Mouse (Mus musculus) heart, postnatal 4 days (tissue): Measurements from ENCODE around the gene Pea15a. TPM values are rescaled to one million over a fixed set of nuclear protein-coding genes. Genes with fewer than 3 reads are reported as not detected.
"Not testable (repeated sequence)": the region's sequence is repeated elsewhere in the genome, so short reads cannot be mapped to it uniquely, and the experiment has no call there.

Source experiments
- DNase-seq: peaks from one replicate; pipeline ENCODE4 v3.0.0; 2021
- total RNA-seq, 2 experiments: library from RNA; stranded (reverse); gene quantifications; 2 replicates each; pipeline ENCODE4 v1.2.3; 2021

Pea15a gene
- total RNA-seq, result 100 to 1,000 TPM; 140 to 147 TPM

GRCm38 (mm10) chr1:172206141-172206917 is at the start of gene Pea15a:
Gene Pea15a (minus strand): TSS chr1:172206804.
- DNase-seq, result peak; percentile 87

GRCm38 (mm10) chr1:172247679-172248078 is 41.1 kb upstream of the Pea15a start:
- DNase-seq, result peak; percentile 73

- no peak for DNase-seq
These were observed 40.6 kb upstream of the Pea15a start for GRCm38 (mm10) chr1:172247216-172247615.

- not testable (repeated sequence) for DNase-seq
These were observed 38.0 kb upstream of the Pea15a start for GRCm38 (mm10) chr1:172244645-172245044.

GRCm38 (mm10) chr1:172243547-172244205 is 37.1 kb upstream of the Pea15a start:
- DNase-seq, result peak; percentile 56

GRCm38 (mm10) chr1:172242401-172242800 is 35.8 kb upstream of the Pea15a start:
- peak; percentile 56 for DNase-seq

- no peak for DNase-seq
These were observed 34.5 kb upstream of the Pea15a start for GRCm38 (mm10) chr1:172240945-172241708.

GRCm38 (mm10) chr1:172229215-172229614 is 22.6 kb upstream of the Pea15a start:
- no peak for DNase-seq

GRCm38 (mm10) chr1:172228209-172228608 is 21.6 kb upstream of the Pea15a start:
- no peak for DNase-seq

GRCm38 (mm10) chr1:172221297-172222063 is 14.9 kb upstream of the Pea15a start:
- no peak for DNase-seq

GRCm38 (mm10) chr1:172220414-172220813 is 13.8 kb upstream of the Pea15a start:
- DNase-seq, result peak; percentile 86

GRCm38 (mm10) chr1:172219451-172220406 is 13.1 kb upstream of the Pea15a start, which contains the start of gene Casq1:
Gene Casq1 (minus strand): TSS chr1:172219868.
- DNase-seq, result no peak

GRCm38 (mm10) chr1:172218164-172218910 is 11.7 kb upstream of the Pea15a start:
- no peak for DNase-seq

- peak; percentile 98 for DNase-seq
These were observed 10.5 kb upstream of the Pea15a start for GRCm38 (mm10) chr1:172217148-172217547.

GRCm38 (mm10) chr1:172214748-172215147 is 8.1 kb upstream of the Pea15a start:
- peak; percentile 83 for DNase-seq

GRCm38 (mm10) chr1:172213771-172214170 is 7.2 kb upstream of the Pea15a start:
- DNase-seq, result no peak

- no peak for DNase-seq
These were observed 6.2 kb upstream of the Pea15a start for GRCm38 (mm10) chr1:172212776-172213175.

- peak; percentile 66 for DNase-seq
These were observed 544 bp upstream of the Pea15a start for GRCm38 (mm10) chr1:172207111-172207584.

GRCm38 (mm10) chr1:172205741-172206087 is 890 bp downstream of the Pea15a start:
- DNase-seq, result no peak
